Mouse (Mus musculus) embryo, embryonic 10 days (tissue): ENCODE data around the gene Was.
"Not testable (repeated sequence)": the region's sequence is repeated elsewhere in the genome, so short reads cannot be mapped to it uniquely, and the experiment has no call there.

Experiments used
- DNase-seq: peaks from one replicate; pipeline ENCODE4 v3.0.0-alpha.2; 2015; ENCODE audit warnings: low spot score

The Was gene

DNA sequence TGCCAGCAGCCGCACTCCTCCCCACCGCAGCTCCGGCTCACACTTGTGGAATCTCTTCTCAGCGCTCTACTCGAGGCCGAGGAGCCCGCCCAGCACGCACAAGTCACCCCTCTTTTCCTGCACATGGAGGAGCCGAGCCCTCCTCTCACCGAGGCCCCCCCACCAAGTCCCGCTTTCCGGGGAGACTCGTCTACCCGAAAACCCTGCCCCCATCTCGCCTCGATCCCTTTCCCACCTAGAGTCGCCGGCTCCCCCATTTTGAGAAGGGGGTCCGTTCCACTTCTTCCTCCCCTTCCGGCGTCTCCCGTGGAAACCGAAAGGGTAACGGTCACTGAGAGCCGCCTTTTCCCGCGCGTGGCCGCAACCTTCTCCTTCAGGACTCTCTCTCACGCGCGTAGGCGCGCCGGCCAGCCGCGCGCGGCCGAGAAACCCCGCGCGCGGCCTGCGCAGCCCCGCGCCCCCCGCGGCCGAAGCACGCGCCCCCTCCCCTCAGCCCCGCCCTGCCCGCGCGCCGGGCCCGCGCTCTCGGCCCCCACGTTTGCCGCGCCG lies 16.3 kb downstream of the Was start:
- DNase-seq = peak; percentile 46

DNA sequence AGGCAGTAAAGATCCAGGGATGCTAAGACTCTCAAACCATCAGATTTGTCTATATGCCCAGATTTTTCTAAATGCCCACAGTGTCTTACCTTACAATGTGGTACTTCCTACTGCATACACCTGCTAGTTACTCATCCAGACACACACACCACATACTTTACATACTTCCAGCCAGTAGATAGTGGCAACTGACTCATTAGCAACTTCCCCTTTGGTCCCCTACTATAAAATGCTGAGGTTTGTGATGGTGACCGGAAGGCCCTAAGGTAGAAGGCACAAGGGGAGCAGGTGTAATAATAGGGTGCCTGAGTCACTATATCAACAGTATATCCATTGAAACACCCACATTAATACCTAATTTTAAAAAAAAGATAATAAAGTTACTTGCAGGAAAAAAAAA lies 21.1 kb downstream of the Was start:
- DNase-seq = no peak

DNA sequence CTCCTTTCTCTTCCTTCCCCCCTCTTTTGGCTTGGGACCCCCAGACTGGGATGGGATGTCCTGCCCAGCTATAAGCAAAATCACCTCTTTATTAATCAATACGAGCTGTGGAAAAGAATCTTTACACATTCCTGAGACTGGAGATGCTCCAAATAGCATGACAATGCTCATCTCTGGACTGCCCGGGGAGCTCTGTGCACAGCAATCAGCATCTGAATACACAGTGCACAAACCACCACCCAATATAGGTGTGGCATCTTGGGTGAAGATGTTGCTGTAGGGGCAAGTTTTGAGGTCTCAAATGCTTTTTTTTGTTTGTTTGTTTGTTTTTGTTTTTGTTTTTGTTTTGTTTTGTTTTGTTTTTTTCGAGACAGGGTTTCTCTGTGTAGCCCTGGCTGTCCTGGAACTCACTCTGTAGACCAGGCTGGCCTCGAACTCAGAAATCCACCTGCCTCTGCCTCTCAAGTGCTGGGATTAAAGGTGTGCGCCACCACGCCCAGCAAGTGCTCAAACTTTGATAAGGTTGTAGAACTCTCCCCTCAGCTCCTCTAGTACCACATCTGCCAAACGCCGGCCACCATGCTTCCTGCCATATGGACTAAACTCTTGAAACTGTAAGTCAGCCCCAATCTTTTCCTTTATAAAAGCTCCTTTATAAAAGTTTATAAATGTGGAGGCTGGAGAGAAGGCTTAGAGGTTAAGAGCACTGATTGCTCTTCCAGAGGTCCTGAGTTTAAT lies 39.1 kb downstream of the Was start:
- DNase-seq = not testable (repeated sequence)

DNA sequence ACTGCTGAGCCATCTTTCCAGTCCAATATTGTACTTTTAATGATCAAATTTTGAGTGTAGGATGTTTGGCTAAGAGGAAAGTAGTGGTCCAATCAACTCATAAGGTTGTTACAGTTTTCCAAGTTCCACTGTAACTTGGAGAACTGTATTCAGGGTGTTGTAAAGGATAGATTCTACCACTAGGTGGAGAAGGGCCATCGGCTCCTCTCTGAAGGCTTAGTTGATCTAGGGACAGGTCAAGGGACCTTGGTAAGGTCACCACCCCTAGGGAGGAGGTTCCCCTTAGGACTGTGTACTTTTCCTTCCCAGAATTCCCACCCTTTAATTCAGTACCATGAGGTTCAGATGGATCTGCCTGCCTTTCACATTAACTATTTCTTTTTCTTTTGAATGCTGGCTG lies 57.3 kb downstream of the Was start:
- no peak for DNase-seq
